ENCODE assay signal across 34 mouse cellular contexts in the genomic region with DNA sequence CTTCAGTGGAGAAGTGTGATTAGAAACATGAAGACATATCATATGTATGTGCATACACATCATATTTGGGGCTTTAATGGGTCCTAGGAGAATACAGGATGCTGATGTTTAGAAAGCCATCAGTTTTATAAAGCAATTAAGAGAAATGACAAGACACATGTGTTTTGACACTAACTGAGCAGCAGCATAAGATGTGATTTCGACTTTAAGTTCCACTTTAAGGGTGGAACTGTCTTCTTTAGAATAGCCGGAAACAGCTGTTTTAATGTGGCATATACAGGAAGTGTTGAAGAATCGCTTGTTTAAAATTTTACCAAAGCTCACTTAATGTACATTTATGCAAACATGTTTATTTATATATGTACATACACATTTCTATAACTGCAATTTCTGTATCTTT. TPM values are rescaled to one million over a fixed set of nuclear protein-coding genes. Genes with fewer than 3 reads are reported as not detected.
DNase-seq lines count a peak whose midpoint lies in the region; ATAC-seq lines count a peak whose summit lies in the region.
"Had no signal": no experiment of that assay in that cellular context is flagged by ENCODE, and none has a peak within 500 bp of the region (broad histone marks: within the 10 kb centered on the region; RNA-seq: fewer than 3 reads in every experiment).

No protein-coding gene starts in this region.

- no peaks in the 10 kb centered on the region for H3K9me3 ChIP-seq in lung, embryonic 16.5 days (ENCODE audit: control insufficient read depth, low read length)
- H3K9me3 ChIP-seq: embryonic facial prominence, embryonic 10.5 days; embryonic facial prominence, embryonic 15.5 days; forebrain, embryonic 12.5 days; hindbrain, embryonic 15.5 days; liver, embryonic 12.5 days; midbrain, embryonic 13.5 days; neural tube, embryonic 15.5 days had no signal

- no peak overlapping the region for H3K4me2 ChIP-seq in lung, embryonic 16.5 days (ENCODE audit: low read depth, low read length)
- H3K4me2 ChIP-seq: embryonic facial prominence, embryonic 15.5 days; forebrain, embryonic 12.5 days; heart, embryonic 11.5 days; hindbrain, embryonic 15.5 days; liver, embryonic 12.5 days; midbrain, embryonic 13.5 days; neural tube, embryonic 15.5 days had no signal

- H3K27ac ChIP-seq in lung, embryonic 16.5 days (ENCODE audit: low read length) = peak overlapping the region; percentile 33
- H3K27ac ChIP-seq: embryonic facial prominence, embryonic 10.5 days; embryonic facial prominence, embryonic 15.5 days; forebrain, embryonic 12.5 days; hindbrain, embryonic 15.5 days; layer of hippocampus, adult 2 months; left cerebral cortex, adult 2 months; liver, embryonic 12.5 days; midbrain, embryonic 13.5 days; neural tube, embryonic 15.5 days; stomach, postnatal 0 days had no signal

- DNase-seq in lung, postnatal 4 days = no peak
- peak; percentile 46 for DNase-seq in CD4-positive helper T cell, adult 2 months (ENCODE audit: low read depth, low spot score)
- no peak for DNase-seq in heart, postnatal 14 days
- no peak for DNase-seq in urinary bladder, postnatal 4 days (ENCODE audit: low spot score in 2 of 2)
- DNase-seq: adrenal gland, postnatal 25 days; cerebellum, adult 2 months; cerebellum, postnatal 14 days; forebrain, postnatal 0 days; gastrocnemius, postnatal 25 days; heart, adult 18-20 months; kidney, postnatal 36 days; left cerebral cortex, postnatal 4 days; liver, postnatal 0 days; retina, postnatal 1 day; right cerebral cortex, postnatal 14 days; thymus, adult 18-20 months; thymus, postnatal 4 days had no signal

- ATAC-seq in lung, embryonic 16.5 days (ENCODE audit: low read depth) = no peak
- peak; percentile 47 for ATAC-seq in activated CD4-positive, CD25-positive, alpha-beta regulatory T cell, adult 4 months
- ATAC-seq in inflammation-experienced regulatory T-cells, adult 6 months = peak; percentile 53
- ATAC-seq in frontal cortex, adult (ENCODE audit: low TSS enrichment) = no peak
- ATAC-seq: forebrain, postnatal 0 days; intestine, postnatal 0 days; liver, embryonic 12.5 days; liver, postnatal 0 days; midbrain, embryonic 13.5 days had no signal

- 0 out of 2 replicates have a peak, but pooled peaks cover 5% of the 10 kb centered on the region for H3K4me1 ChIP-seq in lung, embryonic 16.5 days (replicated peaks; ENCODE audit: control insufficient read depth, insufficient read depth, low read length)
- H3K4me1 ChIP-seq: forebrain, embryonic 12.5 days; hindbrain, embryonic 15.5 days; midbrain, embryonic 13.5 days; neural tube, embryonic 15.5 days had no signal

- intact Hi-C loops in heart, postnatal 14 days (cut with DNase I) = no loop called here

- 39% methylated on average over 3 of the region's 3 CpGs for WGBS in lung, embryonic 16.5 days

- no peak overlapping the region for H3K4me3 ChIP-seq in lung, embryonic 16.5 days (ENCODE audit: low read length)
- H3K4me3 ChIP-seq: embryonic facial prominence, embryonic 10.5 days; embryonic facial prominence, embryonic 15.5 days; forebrain, embryonic 12.5 days; hindbrain, embryonic 15.5 days; layer of hippocampus, adult 2 months; left cerebral cortex, adult 2 months; liver, embryonic 12.5 days; midbrain, embryonic 13.5 days; neural tube, embryonic 15.5 days had no signal

- no peaks in the 10 kb centered on the region for H3K36me3 ChIP-seq in lung, embryonic 16.5 days (ENCODE audit: control insufficient read depth, insufficient read depth, low read length)
- H3K36me3 ChIP-seq: embryonic facial prominence, embryonic 10.5 days; embryonic facial prominence, embryonic 15.5 days; forebrain, embryonic 12.5 days; hindbrain, embryonic 15.5 days; liver, embryonic 12.5 days; midbrain, embryonic 13.5 days; neural tube, embryonic 15.5 days had no signal

- H3K27me3 ChIP-seq in lung, embryonic 16.5 days (ENCODE audit: control insufficient read depth, insufficient read depth, low read depth, low read length) = no peaks in the 10 kb centered on the region
- H3K27me3 ChIP-seq: embryonic facial prominence, embryonic 15.5 days; forebrain, embryonic 12.5 days; hindbrain, embryonic 15.5 days; liver, embryonic 12.5 days; midbrain, embryonic 13.5 days; neural tube, embryonic 15.5 days had no signal

- H3K9ac ChIP-seq in lung, embryonic 16.5 days (ENCODE audit: low read length) = no peak overlapping the region
- H3K9ac ChIP-seq: embryonic facial prominence, embryonic 15.5 days; forebrain, embryonic 12.5 days; forebrain, postnatal 0 days; hindbrain, embryonic 15.5 days; liver, embryonic 12.5 days; liver, postnatal 0 days; midbrain, embryonic 13.5 days; neural tube, embryonic 15.5 days had no signal

RNA-seq across cellular contexts. Expression of a gene that starts 41.0 kb away (rescaled TPM):
- polyA plus RNA-seq in lung, embryonic 16.5 days (2015; fragmentation: Nextera tagmentation; extraction: Ambion mirVana) = 1.3 TPM in 2 replicates
- polyA plus RNA-seq in activated CD4-positive, CD25-positive, alpha-beta regulatory T cell, adult 4 months (2017; shearing (Covaris generic)) = not detected
- polyA plus RNA-seq in inflammation-experienced regulatory T-cells, adult 6 months (2017; shearing (Covaris generic)) = not detected
- total RNA-seq in heart, postnatal 14 days (2021) = 1 to 10 TPM in 1 of 2 experiments, not detected in 1; 1.1 TPM
- total RNA-seq: gastrocnemius, postnatal 25 days; megakaryocyte-erythroid progenitor cell, adult 5-6 weeks had no signal

RNA-seq across cellular contexts. Expression of a gene that starts 41.4 kb away (rescaled TPM):
- polyA plus RNA-seq in lung, embryonic 16.5 days (2015; fragmentation: Nextera tagmentation; extraction: Ambion mirVana) = 35.1 and 41.8 TPM in 2 replicates
- 10 to 100 TPM; 35.2 to 74.5 TPM for polyA plus RNA-seq in activated CD4-positive, CD25-positive, alpha-beta regulatory T cell, adult 4 months (2017; shearing (Covaris generic))
- polyA plus RNA-seq in inflammation-experienced regulatory T-cells, adult 6 months (2017; shearing (Covaris generic)) = 10 to 100 TPM; 40.5 to 93.3 (median 88.9) TPM
- 10 to 100 TPM; 51.8 to 57.0 TPM for total RNA-seq in heart, postnatal 14 days (2021)

RNA-seq across cellular contexts. Expression of a gene that starts 56.3 kb away (rescaled TPM):
- 85.9 and 86.9 TPM in 2 replicates for polyA plus RNA-seq in lung, embryonic 16.5 days (2015; fragmentation: Nextera tagmentation; extraction: Ambion mirVana)
- polyA plus RNA-seq in activated CD4-positive, CD25-positive, alpha-beta regulatory T cell, adult 4 months (2017; shearing (Covaris generic)) = 100 to 1,000 TPM; 138 to 148 TPM
- 100 to 1,000 TPM; 135 to 198 (median 180) TPM for polyA plus RNA-seq in inflammation-experienced regulatory T-cells, adult 6 months (2017; shearing (Covaris generic))
- 10 to 100 TPM; 26.1 to 28.5 TPM for total RNA-seq in heart, postnatal 14 days (2021)

Comparison
In these comparisons a context has a peak if more than half of its experiments do, and no peak if none do; other contexts are left out.
1. ATAC-seq: peak in activated CD4-positive, CD25-positive, alpha-beta regulatory T cell, adult 4 months (single experiment) and inflammation-experienced regulatory T-cells, adult 6 months (single experiment); none in lung, embryonic 16.5 days (single experiment) and frontal cortex, adult (single experiment).